Mouse (Mus musculus) MEL (cell line): ENCODE measurements around the gene Fkbp15. TPM values are rescaled to one million over a fixed set of nuclear protein-coding genes. Genes with fewer than 3 reads are reported as not detected.

Source experiments
- DNase-seq: peaks from one replicate; pipeline ENCODE4 v3.0.0; 2011; ENCODE audit warnings: low read depth, low spot score
- H3K27ac ChIP-seq: 2 replicates; pipeline ENCODE4 v1.5.1; 2012; ENCODE audit warnings: low read depth, mild to moderate bottlenecking, control low read depth, low read length, moderate library complexity; ENCODE audit not compliant: control insufficient read depth
- H3K27me3 ChIP-seq, 2 experiments: fragments of 150-350 bp in 1 of 2; sonication (generic) in 1 of 2; 2 replicates each; pipeline ENCODE4 v1.6.1; 2012; ENCODE audit warnings: low read length in 2 of 2, mild to moderate bottlenecking in 2 of 2, improper control_type of control experiment in 1 of 2, moderate library complexity in 1 of 2; ENCODE audit not compliant: insufficient read depth in 2 of 2, control insufficient read depth in 1 of 2
- H3K36me3 ChIP-seq, 2 experiments: 2 replicates each; pipeline ENCODE4 v1.6.1; 2012 to 2014; ENCODE audit warnings: low read length in 2 of 2, improper control_type of control experiment in 1 of 2, inconsistent platforms in 1 of 2, mild to moderate bottlenecking in 1 of 2; ENCODE audit not compliant: insufficient read depth in 2 of 2, control insufficient read depth in 1 of 2
- H3K4me1 ChIP-seq, 2 experiments: fragments of 150-350 bp in 1 of 2; sonication (generic) in 1 of 2; 2 replicates each; pipeline ENCODE4 v1.6.1; 2012; ENCODE audit warnings: low read length in 2 of 2, improper control_type of control experiment in 1 of 2, mild to moderate bottlenecking in 1 of 2; ENCODE audit not compliant: insufficient read depth in 2 of 2, control insufficient read depth in 1 of 2
- H3K4me3 ChIP-seq, 2 experiments: fragments of 150-350 bp in 1 of 2; sonication (generic) in 1 of 2; 2 replicates each; pipeline ENCODE4 v1.5.1; 2012; ENCODE audit warnings: low read depth in 2 of 2, low read length in 2 of 2, mild to moderate bottlenecking in 2 of 2, moderate library complexity in 2 of 2, control low read depth in 1 of 2, improper control_type of control experiment in 1 of 2; ENCODE audit not compliant: control insufficient read depth in 1 of 2, insufficient read depth in 1 of 2
- H3K79me2 ChIP-seq: 2 replicates; pipeline ENCODE4 v1.6.1; 2012; ENCODE audit warnings: mild to moderate bottlenecking, low read length, moderate library complexity; ENCODE audit not compliant: control insufficient read depth, poor library complexity, insufficient read depth
- H3K9ac ChIP-seq: 2 replicates; pipeline ENCODE4 v1.6.1; 2012; ENCODE audit warnings: low read depth, mild to moderate bottlenecking, control low read depth, low read length, moderate library complexity; ENCODE audit not compliant: control insufficient read depth, poor library complexity, severe bottlenecking
- H3K9me3 ChIP-seq: fragments of 150-350 bp; sonication (generic); replicated peaks from 2 replicates; pipeline ENCODE4 v1.6.1; 2012; ENCODE audit warnings: mild to moderate bottlenecking, low read length, improper control_type of control experiment, moderate library complexity; ENCODE audit not compliant: insufficient read depth
- CHD1 ChIP-seq: IDR thresholded peaks from 2 replicates; pipeline ENCODE4 v1.6.1; 2012; ENCODE audit warnings: low read depth, mild to moderate bottlenecking, inconsistent platforms, low read length, improper control_type of control experiment
- ELF1 ChIP-seq: IDR thresholded peaks from 2 replicates; pipeline ENCODE4 v1.6.1; 2014; ENCODE audit warnings: low read depth, mild to moderate bottlenecking, inconsistent platforms, low read length, improper control_type of control experiment, moderate library complexity
- EP300 ChIP-seq, 2 experiments: IDR thresholded peaks; 2 replicates each; pipeline ENCODE4 v1.6.1; 2011; ENCODE audit warnings: improper control_type of control experiment in 2 of 2, low read length in 2 of 2, low read depth in 1 of 2, mild to moderate bottlenecking in 1 of 2
- GABPA ChIP-seq: IDR thresholded peaks from 2 replicates; pipeline ENCODE4 v1.6.1; 2012; ENCODE audit warnings: low read depth, mild to moderate bottlenecking, inconsistent platforms, low read length, improper control_type of control experiment, moderate library complexity
- HCFC1 ChIP-seq: IDR thresholded peaks from 2 replicates; pipeline ENCODE4 v1.6.1; 2012; ENCODE audit warnings: low read depth, mild to moderate bottlenecking, inconsistent platforms, low read length, improper control_type of control experiment, moderate library complexity
- JUND ChIP-seq: IDR thresholded peaks from 2 replicates; pipeline ENCODE4 v1.6.1; 2011; ENCODE audit warnings: low read depth, mild to moderate bottlenecking, improper control_type of control experiment, low read length
- KAT2A ChIP-seq: conservative IDR thresholded peaks from 2 replicates; pipeline ENCODE4 v1.6.1; 2012; ENCODE audit warnings: low read depth, low read length, improper control_type of control experiment, inconsistent platforms
- MAX ChIP-seq: IDR thresholded peaks from 2 replicates; pipeline ENCODE4 v1.6.1; 2011; ENCODE audit warnings: low read length, improper control_type of control experiment
- MEF2A ChIP-seq: IDR thresholded peaks from 2 replicates; pipeline ENCODE4 v1.6.1; 2014; ENCODE audit warnings: low read depth, mild to moderate bottlenecking, inconsistent platforms, low read length, improper control_type of control experiment; ENCODE audit not compliant: poor library complexity, insufficient replicate concordance, severe bottlenecking; ENCODE audit errors: extremely low read depth
- MYB ChIP-seq: IDR thresholded peaks from 2 replicates; pipeline ENCODE4 v1.6.1; 2011; ENCODE audit warnings: mild to moderate bottlenecking, low read depth, low read length, improper control_type of control experiment
- MYC ChIP-seq: IDR thresholded peaks from 2 replicates; pipeline ENCODE4 v1.6.1; 2011; ENCODE audit warnings: low read depth, mild to moderate bottlenecking, low read length, improper control_type of control experiment, moderate library complexity
- NELFE ChIP-seq: IDR thresholded peaks from 2 replicates; pipeline ENCODE4 v1.6.1; 2011; ENCODE audit warnings: low read depth, low read length, improper control_type of control experiment
- POLR2A ChIP-seq, 2 experiments: IDR thresholded peaks; 2 replicates each; pipeline ENCODE4 v1.6.1; 2011 to 2012; ENCODE audit warnings: low read length in 2 of 2, mild to moderate bottlenecking in 2 of 2, control low read depth in 1 of 2, improper control_type of control experiment in 1 of 2, low read depth in 1 of 2, moderate library complexity in 1 of 2; ENCODE audit not compliant: control insufficient read depth in 1 of 2, insufficient read depth in 1 of 2, poor library complexity in 1 of 2
- POLR2AphosphoS5 ChIP-seq: IDR thresholded peaks from 2 replicates; pipeline ENCODE4 v1.6.1; 2012; ENCODE audit warnings: low read depth, borderline replicate concordance, mild to moderate bottlenecking, inconsistent platforms, low read length, moderate library complexity, mixed read lengths
- RCOR1 ChIP-seq: IDR thresholded peaks from 2 replicates; pipeline ENCODE4 v1.6.1; 2012; ENCODE audit warnings: low read depth, mild to moderate bottlenecking, inconsistent platforms, low read length, improper control_type of control experiment
- SIN3A ChIP-seq: IDR thresholded peaks from 2 replicates; pipeline ENCODE4 v1.6.1; 2012; ENCODE audit warnings: low read length, improper control_type of control experiment, inconsistent platforms
- SMC3 ChIP-seq: IDR thresholded peaks from 2 replicates; pipeline ENCODE4 v1.6.1; 2011; ENCODE audit warnings: low read depth, low read length, improper control_type of control experiment
- UBTF ChIP-seq: IDR thresholded peaks from 2 replicates; pipeline ENCODE4 v1.6.1; 2012; ENCODE audit warnings: low read depth, mild to moderate bottlenecking, inconsistent platforms, low read length, improper control_type of control experiment, moderate library complexity, borderline replicate concordance; ENCODE audit not compliant: insufficient read depth
- ZC3H11A ChIP-seq: IDR thresholded peaks from 2 replicates; pipeline ENCODE4 v1.6.1; 2012; ENCODE audit warnings: low read depth, mild to moderate bottlenecking, inconsistent platforms, low read length, improper control_type of control experiment
- ZMIZ1 ChIP-seq: IDR thresholded peaks from 2 replicates; pipeline ENCODE4 v1.6.1; 2012; ENCODE audit warnings: low read depth, mild to moderate bottlenecking, inconsistent platforms, low read length, improper control_type of control experiment, moderate library complexity
- polyA plus RNA-seq, 2 experiments: library from polyadenylated mRNA; stranded (reverse) in 1 of 2; unstranded in 1 of 2; fragments of >175 nt in 1 of 2; fragments of >200 nt in 1 of 2; gene quantifications; 2 replicates each; pipeline versions ENCODE4 v1.2.1 to v1.2.4; 2012; ENCODE audit warnings: low replicate concordance in 2 of 2, low read depth in 1 of 2; ENCODE audit not compliant: insufficient read length in 2 of 2, insufficient read depth in 1 of 2, missing spikeins in 1 of 2
- total RNA-seq: library from RNA; depleted of rRNA; stranded (reverse); fragments of 300-350 nt; gene quantifications from 2 replicates; pipeline ENCODE4 v1.2.3, GENCODE M21; 2012

Fkbp15 gene
- total and polyA plus RNA-seq, 3 experiments: 21.1 to 26.5 TPM; not detected in 1

DNA sequence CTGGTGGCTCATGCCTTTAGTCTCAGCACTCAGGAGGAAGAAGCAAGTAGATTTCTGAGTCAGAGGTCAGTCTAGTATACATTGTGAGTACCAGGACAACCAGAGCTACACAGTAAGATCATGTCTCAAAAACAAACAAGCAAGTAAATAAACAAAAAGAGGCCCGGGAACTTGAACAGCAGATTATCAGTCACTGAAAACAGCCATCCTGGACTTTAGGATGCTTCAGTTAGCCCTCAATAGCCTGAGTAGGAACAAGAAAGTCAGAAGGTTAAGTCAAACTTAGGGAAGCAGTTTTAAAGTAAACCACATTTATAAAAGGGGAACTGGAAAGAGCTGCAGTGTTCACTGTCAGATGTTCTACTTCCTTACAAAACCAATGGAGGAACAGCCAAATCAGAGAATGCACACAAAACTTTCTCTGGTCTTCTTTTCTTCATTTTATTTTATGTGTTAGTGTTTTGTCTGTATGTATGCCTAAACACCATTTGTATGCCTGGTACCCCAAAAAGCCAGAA, 2.7 kb downstream of the Fkbp15 start (continued):
- TF ChIP-seq JUND (peak; percentile 35; the same call in 1 of the 2 replicates), POLR2AphosphoS5 (no peak), EP300 (IDR thresholded peaks at IDR 0.05; ENCODE audit: low read depth in 1 of 2, low read length in 2 of 2) (peak; percentile 19 to 54; a peak in 2 of 4 replicates), MYB (no peak), NELFE (no peak), KAT2A (no peak), POLR2A (IDR thresholded peaks at IDR 0.05; ENCODE audit: control insufficient read depth in 1 of 2, insufficient read depth in 1 of 2, low read depth in 1 of 2, low read length in 2 of 2, poor library complexity in 1 of 2) (no peak), MAX (no peak), ELF1 (no peak), UBTF (no peak), MYC (peak; percentile 67; the same call in 1 of the 2 replicates), MEF2A (no peak), SMC3 (no peak), ZC3H11A (no peak), GABPA (no peak), HCFC1 (0 out of 2 replicates have a peak, but pooled peaks have one; percentile 26), RCOR1 (no peak; the same call in 1 of the 2 replicates), CHD1 (no peak), ZMIZ1 (no peak), SIN3A (peak; percentile 48)

- Histone ChIP-seq H3K27me3 (no peaks in the 10 kb centered on the region), H3K4me3 (no peak overlapping the region), H3K36me3 (peaks cover 0 to 12% of the 10 kb centered on the region in 2 experiments; a peak in 3 of 4 replicates), H3K4me1 (no peaks in the 10 kb centered on the region), H3K9ac (no peak overlapping the region), H3K9me3 (no peaks in the 10 kb centered on the region), H3K79me2 (no peaks in the 10 kb centered on the region; the same call in 1 of the 2 replicates), H3K27ac (no peak overlapping the region)
- no peak for TF ChIP-seq EP300 (IDR thresholded peaks at IDR 0.05; ENCODE audit: low read depth in 1 of 2, low read length in 2 of 2)
- DNase-seq: no peak
Measured at GRCm38 (mm10) chr4:62349371-62349770, 11.0 kb downstream of the Fkbp15 start.
